Mouse (Mus musculus) MEL (cell line): ENCODE data around the gene Uaca.

Experiments
- CHD2 ChIP-seq: IDR thresholded peaks from 2 replicates; pipeline ENCODE4 v1.6.1; 2011; ENCODE audit warnings: low read length, improper control_type of control experiment
- CTCF ChIP-seq, 3 experiments: IDR thresholded peaks in 2 of 3; conservative IDR thresholded peaks in 1 of 3; 2 replicates each; pipeline ENCODE4 v1.5.1; 2011 to 2012; ENCODE audit warnings: low read length in 3 of 3, low read depth in 2 of 3, mild to moderate bottlenecking in 2 of 3, improper control_type of control experiment in 1 of 3, inconsistent platforms in 1 of 3, mixed read lengths in 1 of 3, moderate library complexity in 1 of 3; ENCODE audit not compliant: control insufficient read depth in 1 of 3, insufficient read depth in 1 of 3, poor library complexity in 1 of 3, severe bottlenecking in 1 of 3
- EP300 ChIP-seq, 2 experiments: IDR thresholded peaks; 2 replicates each; pipeline ENCODE4 v1.6.1; 2011; ENCODE audit warnings: improper control_type of control experiment in 2 of 2, low read length in 2 of 2, low read depth in 1 of 2, mild to moderate bottlenecking in 1 of 2
- POLR2A ChIP-seq, 2 experiments: IDR thresholded peaks; 2 replicates each; pipeline ENCODE4 v1.6.1; 2011 to 2012; ENCODE audit warnings: low read length in 2 of 2, mild to moderate bottlenecking in 2 of 2, control low read depth in 1 of 2, improper control_type of control experiment in 1 of 2, low read depth in 1 of 2, moderate library complexity in 1 of 2; ENCODE audit not compliant: control insufficient read depth in 1 of 2, insufficient read depth in 1 of 2, poor library complexity in 1 of 2
- POLR2AphosphoS5 ChIP-seq: IDR thresholded peaks from 2 replicates; pipeline ENCODE4 v1.6.1; 2012; ENCODE audit warnings: low read depth, borderline replicate concordance, mild to moderate bottlenecking, inconsistent platforms, low read length, moderate library complexity, mixed read lengths
- UBTF ChIP-seq: IDR thresholded peaks from 2 replicates; pipeline ENCODE4 v1.6.1; 2012; ENCODE audit warnings: low read depth, mild to moderate bottlenecking, inconsistent platforms, low read length, improper control_type of control experiment, moderate library complexity, borderline replicate concordance; ENCODE audit not compliant: insufficient read depth
- ZNF384 ChIP-seq: IDR thresholded peaks from 2 replicates; pipeline ENCODE4 v1.6.1; 2012; ENCODE audit warnings: low read depth, mild to moderate bottlenecking, inconsistent platforms, low read length, improper control_type of control experiment

DNA sequence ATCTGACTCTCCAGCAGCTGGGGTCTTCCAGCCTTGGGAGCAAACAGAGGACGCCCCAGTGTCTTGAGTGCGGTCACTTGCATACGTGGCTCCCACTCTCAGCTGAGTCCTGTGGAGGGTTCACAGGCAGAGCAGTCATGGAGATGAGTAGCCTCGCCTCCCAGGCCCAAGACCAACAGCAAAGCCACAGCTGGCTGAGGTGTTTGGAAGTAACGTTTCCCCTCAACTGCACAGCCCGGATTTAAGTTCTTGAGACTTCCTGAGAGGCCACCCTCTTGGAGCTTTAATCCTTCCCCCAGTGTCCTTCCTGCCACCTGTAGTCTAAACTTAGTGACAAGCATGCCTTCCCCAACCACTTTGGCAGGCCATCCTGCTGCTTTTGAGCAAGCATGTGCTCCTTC lies 24.6 kb upstream of the Uaca start:
- TF ChIP-seq POLR2AphosphoS5 (no peak), EP300 (IDR thresholded peaks at IDR 0.05; ENCODE audit: low read depth in 1 of 2, low read length in 2 of 2) (no peak), ZNF384 (no peak), CTCF (IDR thresholded peaks at IDR 0.05 in 2 of 3, conservative IDR thresholded peaks at IDR 0.05 in 1 of 3; ENCODE audit: control insufficient read depth in 1 of 3, insufficient read depth in 1 of 3, low read depth in 2 of 3, low read length in 3 of 3, poor library complexity in 1 of 3, severe bottlenecking in 1 of 3) (no peak), CHD2 (no peak), POLR2A (IDR thresholded peaks at IDR 0.05; ENCODE audit: control insufficient read depth in 1 of 2, insufficient read depth in 1 of 2, low read depth in 1 of 2, low read length in 2 of 2, poor library complexity in 1 of 2) (no peak), UBTF (no peak)
